Mouse (Mus musculus) left cerebral cortex, adult 18-20 months (tissue): Measurements from ENCODE around the gene Nt5c2. TPM values are rescaled to one million over a fixed set of nuclear protein-coding genes. Genes with fewer than 3 reads are reported as not detected.

Experiments used
- DNase-seq, 2 experiments: peaks; one replicate each; pipeline ENCODE4 v3.0.0; 2021 to 2022; ENCODE audit warnings: low spot score in 2 of 2, mixed read lengths in 1 of 2
- total RNA-seq, 2 experiments: library from RNA; stranded (reverse); gene quantifications; 2 replicates each; pipeline ENCODE4 v1.2.3; 2021

Nt5c2 gene
- total RNA-seq, 2 experiments from 2014 or later: 78.9 to 82.6 TPM

- DNase-seq: no peak
Observed at GRCm38 (mm10) chr19:46934025-46934424, 80.9 kb downstream of the Nt5c2 start.

GRCm38 (mm10) chr19:46932608-46933007, 82.3 kb downstream of the Nt5c2 start:
- no peak for DNase-seq

- no peak for DNase-seq
Observed at GRCm38 (mm10) chr19:46930026-46930425, 84.9 kb downstream of the Nt5c2 start.

- peak in 1 of 2 experiments; percentile 22 for DNase-seq
Observed at GRCm38 (mm10) chr19:46929044-46929587, 85.8 kb downstream of the Nt5c2 start.

GRCm38 (mm10) chr19:46928136-46928535, 86.8 kb downstream of the Nt5c2 start:
- DNase-seq: no peak

- DNase-seq: no peak
Observed at GRCm38 (mm10) chr19:46926951-46927350, 88.0 kb downstream of the Nt5c2 start.

- no peak for DNase-seq
Observed at GRCm38 (mm10) chr19:46926357-46926756, 88.6 kb downstream of the Nt5c2 start.

GRCm38 (mm10) chr19:46920571-46920970, 94.4 kb downstream of the Nt5c2 start:
- no peak for DNase-seq

- DNase-seq: no peak
Observed at GRCm38 (mm10) chr19:46915406-46916080, 99.4 kb downstream of the Nt5c2 start.

GRCm38 (mm10) chr19:46913626-46914025, 101.3 kb downstream of the Nt5c2 start:
- no peak for DNase-seq

- no peak for DNase-seq
Observed at GRCm38 (mm10) chr19:46911492-46911891, 103.5 kb downstream of the Nt5c2 start.

GRCm38 (mm10) chr19:46908977-46909376, 106.0 kb downstream of the Nt5c2 start:
- peak; percentile 47 to 50 for DNase-seq

- no peak for DNase-seq
Observed at GRCm38 (mm10) chr19:46908207-46908606, 106.7 kb downstream of the Nt5c2 start.

- no peak for DNase-seq
Observed at GRCm38 (mm10) chr19:46905971-46906370, 109.0 kb downstream of the Nt5c2 start.

GRCm38 (mm10) chr19:46905383-46905782, 109.6 kb downstream of the Nt5c2 start:
- DNase-seq: no peak

- no peak for DNase-seq
Observed at GRCm38 (mm10) chr19:46904907-46905306, 110.0 kb downstream of the Nt5c2 start.

GRCm38 (mm10) chr19:46903379-46903778, 111.6 kb downstream of the Nt5c2 start:
- DNase-seq: no peak

- DNase-seq: no peak
Observed at GRCm38 (mm10) chr19:46901323-46901722, 113.6 kb downstream of the Nt5c2 start.

GRCm38 (mm10) chr19:46900786-46901185, 114.2 kb downstream of the Nt5c2 start:
- DNase-seq: no peak

- no peak for DNase-seq
Observed at GRCm38 (mm10) chr19:46899871-46900270, 115.1 kb downstream of the Nt5c2 start.

GRCm38 (mm10) chr19:46899306-46899705, 115.6 kb downstream of the Nt5c2 start:
- DNase-seq: no peak

- DNase-seq: peak; percentile 46 to 65
Observed at GRCm38 (mm10) chr19:46898222-46898621, 116.7 kb downstream of the Nt5c2 start.

GRCm38 (mm10) chr19:46897135-46897534, 117.8 kb downstream of the Nt5c2 start:
- no peak for DNase-seq
